Mouse (Mus musculus): ENCODE measurements around the gene Itga7.
"Not testable (repeated sequence)": the region's sequence is repeated elsewhere in the genome, so short reads cannot be mapped to it uniquely, and the experiment has no call there.

Gene Itga7

DNA sequence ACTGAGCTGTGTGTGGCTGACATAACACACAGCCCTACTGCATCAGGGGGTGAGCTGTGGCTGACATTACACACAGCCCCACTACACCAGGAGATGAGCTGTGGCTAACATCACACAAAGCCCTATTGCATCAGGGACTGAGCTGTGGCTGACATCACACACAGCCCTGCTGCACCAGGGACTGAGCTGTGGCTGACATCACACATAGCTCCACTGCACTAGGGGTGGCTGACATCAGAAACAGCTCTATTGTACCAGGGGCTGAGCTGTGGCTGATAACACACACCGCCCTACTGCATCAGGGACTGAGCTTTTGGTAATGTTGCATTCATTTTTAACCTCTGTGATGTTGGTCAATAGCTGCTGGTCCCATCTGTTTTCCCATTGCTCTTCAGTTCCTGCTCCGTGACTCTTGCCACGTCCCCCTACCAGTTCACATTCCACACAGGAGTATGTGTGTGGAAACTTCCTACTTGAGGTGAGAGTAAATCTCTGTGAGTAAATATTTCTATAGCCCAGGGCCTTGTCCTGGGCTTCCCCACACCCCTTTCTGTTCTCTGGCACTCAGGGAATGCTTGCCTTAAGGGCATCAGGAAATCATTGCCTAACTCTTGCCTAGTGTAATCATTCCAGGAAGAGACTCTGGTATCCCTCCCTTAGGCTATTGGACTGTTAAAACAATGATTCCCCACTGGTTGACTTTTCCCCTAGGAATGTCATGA lies 47.2 kb downstream of the Itga7 start:
- no peak for DNase-seq (ENCODE audit: low read depth, low spot score)

DNA sequence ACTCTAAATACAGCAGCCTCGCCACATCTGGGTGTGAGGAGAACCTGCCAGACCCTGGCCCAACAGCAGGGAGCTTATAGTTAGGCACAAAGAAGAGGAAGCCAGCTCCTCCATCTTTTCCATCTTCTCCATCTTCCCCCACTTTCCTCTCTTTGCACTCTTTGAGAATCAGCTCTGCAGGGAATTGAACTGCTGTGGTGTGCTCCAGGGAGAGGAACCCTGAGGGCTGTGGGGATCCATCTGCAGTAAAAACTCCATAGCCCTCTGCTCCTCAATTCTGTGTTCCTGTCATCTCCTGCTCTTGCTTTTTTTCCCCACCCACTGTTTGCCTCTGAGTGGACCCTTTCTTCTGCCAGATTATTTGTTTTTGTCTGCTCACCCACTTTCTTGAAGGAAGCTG lies 55.5 kb downstream of the Itga7 start, which contains the start of gene Olfr9:
TSS of gene Olfr9 (plus strand) at position 301 of the 400 bp plus-strand sequence.
- DNase-seq (ENCODE audit: low read depth, low spot score): not testable (repeated sequence)

DNA sequence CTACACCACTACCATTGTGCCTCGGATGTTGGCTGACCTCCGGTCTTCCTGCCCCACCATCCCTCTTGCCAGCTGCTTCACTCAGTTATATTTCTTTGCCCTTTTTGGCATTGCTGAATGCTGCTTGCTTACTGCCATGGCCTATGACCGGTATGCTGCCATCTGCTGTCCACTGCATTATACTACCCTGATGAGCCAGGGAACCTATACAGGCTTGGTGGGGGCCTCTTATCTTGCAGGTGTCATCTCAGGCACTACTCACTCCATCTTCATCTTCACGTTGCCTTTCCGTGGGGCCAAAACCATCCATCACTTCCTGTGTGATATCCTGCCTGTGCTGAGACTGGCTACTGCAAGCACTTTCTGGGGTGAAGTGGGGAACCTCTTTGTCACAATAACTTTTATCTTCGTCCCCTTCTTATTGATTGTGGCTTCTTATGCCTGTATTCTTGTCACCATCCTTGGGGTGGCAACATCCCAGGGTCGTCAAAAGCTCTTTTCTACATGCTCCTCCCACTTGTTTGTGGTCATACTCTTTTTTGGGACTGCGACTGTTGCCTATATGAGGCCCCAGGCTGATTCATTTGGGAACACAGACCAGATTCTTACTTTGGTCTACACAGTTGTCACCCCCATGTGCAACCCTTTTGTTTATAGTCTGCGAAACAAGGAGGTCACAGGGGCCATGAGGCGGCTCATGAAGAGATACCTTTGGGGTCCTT lies 56.7 kb downstream of the Itga7 start:
- not testable (repeated sequence) for DNase-seq (ENCODE audit: low read depth, low spot score)

DNA sequence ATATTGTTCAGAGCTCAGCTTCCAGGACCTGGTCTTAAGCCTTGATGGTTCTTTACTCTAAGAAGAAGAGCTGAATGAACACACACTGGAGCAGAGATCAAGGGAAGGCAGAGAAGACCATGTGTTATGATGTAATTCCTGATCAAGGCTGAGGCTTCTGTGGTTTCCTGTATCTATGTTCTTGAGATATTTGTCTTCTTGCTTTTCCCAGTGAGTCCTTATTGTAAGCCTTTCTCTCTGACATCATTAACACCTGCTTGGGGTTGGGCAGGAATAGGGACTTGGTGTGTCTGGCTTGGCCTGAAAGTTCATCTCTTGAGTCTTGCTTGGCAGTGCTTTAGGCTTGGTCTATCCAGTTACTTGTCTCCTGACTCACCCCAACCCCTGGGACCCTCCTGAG lies 57.4 kb downstream of the Itga7 start:
- no peak for DNase-seq (ENCODE audit: low read depth, low spot score)

DNA sequence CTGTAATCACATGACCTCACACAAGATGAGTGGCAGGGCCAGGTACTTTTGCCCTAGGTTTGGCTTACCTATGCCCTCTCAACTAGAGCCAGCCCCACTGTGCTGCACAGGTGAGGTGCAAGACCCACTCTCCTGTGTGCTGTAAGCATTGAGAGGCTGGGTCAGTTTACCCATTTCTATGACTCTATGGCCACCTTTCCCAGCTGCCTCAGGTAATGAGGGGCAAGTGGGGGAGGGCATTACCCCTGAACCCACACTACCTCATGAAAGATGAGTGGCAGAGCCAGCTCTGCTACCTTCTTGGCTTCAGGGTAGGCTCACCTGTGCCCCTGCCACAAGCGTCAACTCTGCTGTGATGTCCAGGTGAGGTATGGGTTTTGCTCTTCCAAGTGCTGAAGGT lies 62.2 kb downstream of the Itga7 start:
- DNase-seq (ENCODE audit: low read depth, low spot score): no peak

DNA sequence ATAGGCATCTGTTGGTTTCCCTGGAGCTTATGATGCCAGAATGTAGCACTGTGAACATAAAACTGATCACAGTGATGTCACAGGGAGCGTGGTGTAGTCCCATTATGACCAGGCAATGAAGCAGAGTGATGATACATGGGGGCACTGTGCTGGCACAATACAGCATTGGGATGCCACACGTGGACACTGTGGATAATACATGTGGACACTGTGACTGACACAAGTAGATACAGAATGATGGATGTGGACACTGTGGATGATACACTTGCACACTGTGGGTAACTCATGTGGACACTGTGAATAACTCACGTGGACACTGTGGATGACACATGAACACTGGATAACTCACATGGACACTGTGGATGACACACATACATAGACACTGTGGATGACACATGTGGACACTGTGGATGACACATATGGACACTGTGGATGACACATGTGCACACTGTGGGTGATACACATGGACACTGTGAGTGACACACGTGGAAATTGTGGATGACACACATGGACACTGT lies 63.0 kb downstream of the Itga7 start:
- DNase-seq (ENCODE audit: low read depth, low spot score): no peak

DNA sequence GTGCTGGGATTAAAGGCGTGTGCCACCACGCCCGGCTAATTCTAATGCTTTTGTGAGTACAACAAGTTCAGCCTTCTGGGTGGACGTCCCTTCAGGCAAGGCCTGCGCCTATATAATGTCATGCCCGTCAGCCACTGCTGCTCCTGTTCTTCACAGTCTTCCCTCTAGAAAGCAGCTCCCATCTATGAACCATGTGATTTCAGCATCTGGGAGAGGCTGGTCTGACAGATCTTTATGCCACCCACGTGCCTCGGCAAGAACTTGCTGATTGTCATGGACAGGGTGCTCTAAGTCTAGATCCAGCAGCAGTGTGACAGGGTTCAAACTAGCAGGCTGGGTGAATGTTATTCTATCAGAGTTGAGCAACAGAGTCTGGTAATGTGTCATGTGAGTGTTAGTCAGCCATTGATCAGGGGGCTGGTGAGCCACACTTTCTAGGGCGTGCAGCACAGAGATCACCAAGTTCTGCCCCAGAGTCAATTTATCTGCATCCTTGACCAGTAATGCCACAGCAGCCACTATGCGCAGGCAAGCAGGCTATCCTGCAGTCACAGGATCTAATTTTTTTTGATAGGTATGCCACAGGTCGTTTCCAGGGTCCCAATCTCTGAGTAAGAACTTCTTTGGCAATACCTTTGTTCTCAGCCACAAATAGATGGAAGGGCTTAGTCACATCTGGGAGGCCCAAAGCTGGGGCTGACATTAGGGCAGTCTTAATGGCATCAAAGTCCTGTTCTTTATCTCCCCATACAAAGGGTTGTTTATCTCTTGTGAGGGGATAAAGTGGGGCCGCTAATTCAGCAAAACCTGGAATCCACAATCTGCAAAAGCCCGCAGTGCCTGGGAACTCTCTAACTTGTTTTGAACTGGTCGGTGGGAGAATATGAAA lies 70.7 kb downstream of the Itga7 start:
- no peak for DNase-seq (ENCODE audit: low read depth, low spot score)

Measured in mesoderm, embryonic 11.5 days (tissue).